Mouse (Mus musculus) frontal cortex, postnatal 10 days (tissue): ENCODE measurements around the gene Hist1h4h.
"Not testable (repeated sequence)": the region's sequence is repeated elsewhere in the genome, so short reads cannot be mapped to it uniquely, and the experiment has no call there.

ENCODE experiments used
- DNase-seq, 2 experiments: peaks; one replicate each; pipeline ENCODE4 v3.0.0; 2022; ENCODE audit warnings: low spot score in 2 of 2, mixed read lengths in 1 of 2

The Hist1h4h gene

GRCm38 (mm10) chr13:23534368-23535131 is 3.7 kb downstream of the Hist1h4h start:
- DNase-seq: no peak

- DNase-seq: peak; percentile 89 to 90
Measured at GRCm38 (mm10) chr13:23535137-23536075, 4.6 kb downstream of the Hist1h4h start, which contains the start of gene Hist1h3g. Hist1h3g (plus strand) TSS chr13:23535422.

GRCm38 (mm10) chr13:23536076-23536822 is 5.4 kb downstream of the Hist1h4h start:
- DNase-seq: no peak

- no peak for DNase-seq
Measured at GRCm38 (mm10) chr13:23537006-23537710, 6.3 kb downstream of the Hist1h4h start.

- no peak for DNase-seq
Measured at GRCm38 (mm10) chr13:23538249-23538648, 7.4 kb downstream of the Hist1h4h start.

- DNase-seq: not testable (repeated sequence)
Measured at GRCm38 (mm10) chr13:23539821-23540220, 9.0 kb downstream of the Hist1h4h start.

- DNase-seq: no peak
Measured at GRCm38 (mm10) chr13:23541497-23541896, 10.6 kb downstream of the Hist1h4h start.

GRCm38 (mm10) chr13:23542225-23542980 is 11.6 kb downstream of the Hist1h4h start:
- DNase-seq: not testable (repeated sequence)

- peak; percentile 50 to 63 for DNase-seq
Measured at GRCm38 (mm10) chr13:23542999-23543607, 12.3 kb downstream of the Hist1h4h start, which contains the start of gene Hist1h2bh. Hist1h2bh (minus strand) TSS chr13:23543392.

- DNase-seq: peak; percentile 57 to 66
Measured at GRCm38 (mm10) chr13:23543965-23544786, 13.3 kb downstream of the Hist1h4h start, which contains the start of gene Hist1h3f. Hist1h3f (plus strand) TSS chr13:23544052.

- DNase-seq: not testable (repeated sequence)
Measured at GRCm38 (mm10) chr13:23544787-23545120, 13.9 kb downstream of the Hist1h4h start.

- no peak for DNase-seq
Measured at GRCm38 (mm10) chr13:23546694-23547093, 15.8 kb downstream of the Hist1h4h start.

- DNase-seq: no peak
Measured at GRCm38 (mm10) chr13:23550761-23551145, 19.9 kb downstream of the Hist1h4h start.

GRCm38 (mm10) chr13:23551146-23551834 is 20.4 kb downstream of the Hist1h4h start, which contains the start of gene Hist1h4f:
Hist1h4f (minus strand) TSS chr13:23551648.
- peak; percentile 85 to 88 for DNase-seq

GRCm38 (mm10) chr13:23551931-23552914 is 21.4 kb downstream of the Hist1h4h start:
- no peak for DNase-seq

- no peak for DNase-seq
Measured at GRCm38 (mm10) chr13:23552962-23553361, 22.1 kb downstream of the Hist1h4h start, which contains the start of gene Hist1h1d. Hist1h1d (plus strand) TSS chr13:23553262.

- DNase-seq: no peak
Measured at GRCm38 (mm10) chr13:23554393-23554792, 23.5 kb downstream of the Hist1h4h start.
